Mouse (Mus musculus) midbrain, postnatal 0 days (tissue): ENCODE results near the gene Kpnb1. TPM values are rescaled to one million over a fixed set of nuclear protein-coding genes. Genes with fewer than 3 reads are reported as not detected.

Experiments
- ATAC-seq: fragments of 200-750 bp; cut with Nextera tagmentation; 2 replicates; pipeline ENCODE4 v1.8.0; 2017; ENCODE audit warnings: moderate number of reproducible peaks, mild to moderate bottlenecking, moderate TSS enrichment, moderate library complexity; ENCODE audit not compliant: low FRiP score
- DNase-seq: peaks from one replicate; pipeline ENCODE4 v3.0.0-alpha.2; 2015; ENCODE audit warnings: low spot score
- H3K27ac ChIP-seq: fragments of 300-500 bp; sonication (generic); 2 replicates; pipeline ENCODE4 v1.5.1; 2014; ENCODE audit warnings: low read depth, mild to moderate bottlenecking, low read length, mixed read lengths
- H3K27me3 ChIP-seq: fragments of 300-500 bp; sonication (generic); 2 replicates; pipeline ENCODE4 v1.6.1; 2014; ENCODE audit warnings: low read length, control low read depth, mixed read lengths; ENCODE audit not compliant: insufficient read depth
- H3K36me3 ChIP-seq: fragments of 300-500 bp; sonication (generic); 2 replicates; pipeline ENCODE4 v1.6.1; 2014; ENCODE audit warnings: low read length, control low read depth, mixed read lengths; ENCODE audit not compliant: insufficient read depth
- H3K4me1 ChIP-seq: fragments of 300-500 bp; sonication (generic); 2 replicates; pipeline ENCODE4 v1.6.1; 2014; ENCODE audit warnings: mild to moderate bottlenecking, control low read depth, antibody characterized with exemption, low read length, mixed read lengths; ENCODE audit not compliant: insufficient read depth
- H3K4me2 ChIP-seq: fragments of 300-500 bp; sonication (generic); 2 replicates; pipeline ENCODE4 v1.6.1; 2014; ENCODE audit warnings: low read depth, mild to moderate bottlenecking, low read length, mixed read lengths; ENCODE audit not compliant: poor library complexity, severe bottlenecking
- H3K4me3 ChIP-seq: fragments of 300-500 bp; sonication (generic); 2 replicates; pipeline ENCODE4 v1.5.1; 2014; ENCODE audit warnings: low read depth, mild to moderate bottlenecking, low read length, moderate library complexity
- H3K9ac ChIP-seq: fragments of 300-500 bp; sonication (generic); replicated peaks from 2 replicates; pipeline ENCODE4 v1.6.1; 2014; ENCODE audit warnings: mild to moderate bottlenecking, low read length, moderate library complexity, mixed read lengths; ENCODE audit not compliant: poor library complexity, severe bottlenecking
- H3K9me3 ChIP-seq: fragments of 300-500 bp; sonication (generic); 2 replicates; pipeline ENCODE4 v1.6.1; 2016; ENCODE audit warnings: low read length, control low read depth
- CTCF ChIP-seq: IDR thresholded peaks from 2 replicates; pipeline ENCODE4 v1.5.1; 2016; ENCODE audit warnings: antibody characterized with exemption, mild to moderate bottlenecking
- WGBS: fragments of 180-500 bp; shearing (Covaris S2); extraction: QIAGEN DNeasy Blood & Tissue Kit; methylation state at CpG from one replicate; pipeline ENCODE4 v1.1.7; 2014; 5-methylcytosine and 5-hydroxymethylcytosine counted together
- polyA plus RNA-seq: library from polyadenylated mRNA; unstranded; fragments of >200 nt; fragmentation: Nextera tagmentation; extraction: Ambion mirVana; gene quantifications from 2 replicates; pipeline ENCODE4 v1.2.1, GENCODE M21; 2015
- total RNA-seq: library from RNA; depleted of rRNA; stranded (reverse); fragments of >200 nt; gene quantifications from 2 replicates; pipeline ENCODE4 v1.2.3, GENCODE M21; 2014

The Kpnb1 gene
- total and polyA plus RNA-seq, 2 experiments from 2014 or later: 25.0 to 104 TPM

DNA sequence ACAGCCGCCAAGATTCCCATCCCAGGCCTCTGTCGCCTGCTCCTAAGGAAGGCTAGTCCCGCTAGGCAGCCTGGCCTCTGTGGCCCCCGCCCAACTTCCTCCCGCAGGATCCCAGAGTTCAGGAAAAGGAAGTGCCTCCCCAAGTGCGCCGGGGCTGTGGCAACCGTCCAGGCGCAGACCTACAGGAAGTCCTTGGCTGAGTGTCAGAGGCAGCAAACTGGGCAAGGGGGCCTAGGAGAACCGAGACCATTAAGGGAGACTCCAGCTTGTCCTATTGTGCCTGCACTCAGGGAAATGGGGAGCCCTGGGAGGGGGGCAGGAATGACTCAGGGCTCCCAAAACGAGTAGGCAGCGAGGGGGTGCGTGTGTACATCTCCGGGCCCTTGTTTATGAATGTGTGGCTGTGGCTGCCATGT, 37.7 kb downstream of the Kpnb1 start:
- Histone ChIP-seq H3K4me2 (peak overlapping the region; percentile 75), H3K36me3 (peaks cover 27% of the 10 kb centered on the region), H3K4me1 (peaks cover 15% of the 10 kb centered on the region), H3K4me3 (peak overlapping the region; percentile 82), H3K27ac (peak overlapping the region; percentile 87), H3K27me3 (no peaks in the 10 kb centered on the region), H3K9me3 (no peaks in the 10 kb centered on the region), H3K9ac (peak overlapping the region; percentile 62)
- ATAC-seq: no peak; the same call in 1 of the 2 replicates
- no peak for TF ChIP-seq CTCF
- WGBS: 3% methylated on average over 14 of the region's 14 CpGs
- peak; percentile 64 for DNase-seq

DNA sequence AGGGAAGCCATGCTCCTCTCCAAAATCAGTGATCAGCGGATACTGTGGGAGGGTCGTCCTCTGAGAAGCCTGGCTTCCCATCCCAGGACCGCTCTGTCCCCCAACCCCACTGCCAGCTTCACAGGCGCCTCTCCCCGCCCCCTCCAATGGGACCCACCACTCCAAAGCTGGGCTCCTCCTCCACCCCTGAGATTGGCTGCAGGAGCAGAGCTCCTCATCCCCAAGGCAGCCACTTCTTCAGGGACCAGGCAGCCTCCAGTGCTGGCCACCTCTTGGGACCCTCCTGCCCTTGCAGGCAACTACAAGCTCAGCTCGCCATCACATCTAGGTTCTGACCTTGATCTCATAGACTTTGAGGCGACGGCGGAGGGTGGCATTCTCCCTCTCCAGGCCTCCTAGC, 38.7 kb downstream of the Kpnb1 start:
- Histone ChIP-seq H3K9me3 (no peaks in the 10 kb centered on the region), H3K27me3 (no peaks in the 10 kb centered on the region), H3K9ac (0 out of 2 replicates have a peak overlapping the region, but pooled peaks have one; percentile 19), H3K4me2 (peak overlapping the region; percentile 75; the same call in 1 of the 2 replicates), H3K4me1 (peaks cover 15% of the 10 kb centered on the region), H3K4me3 (no peak overlapping the region), H3K27ac (no peak overlapping the region), H3K36me3 (peaks cover 32% of the 10 kb centered on the region)
- WGBS: 37% methylated on average over 9 of the region's 9 CpGs
- ATAC-seq (no peak), DNase-seq (no peak)
- no peak for TF ChIP-seq CTCF

DNA sequence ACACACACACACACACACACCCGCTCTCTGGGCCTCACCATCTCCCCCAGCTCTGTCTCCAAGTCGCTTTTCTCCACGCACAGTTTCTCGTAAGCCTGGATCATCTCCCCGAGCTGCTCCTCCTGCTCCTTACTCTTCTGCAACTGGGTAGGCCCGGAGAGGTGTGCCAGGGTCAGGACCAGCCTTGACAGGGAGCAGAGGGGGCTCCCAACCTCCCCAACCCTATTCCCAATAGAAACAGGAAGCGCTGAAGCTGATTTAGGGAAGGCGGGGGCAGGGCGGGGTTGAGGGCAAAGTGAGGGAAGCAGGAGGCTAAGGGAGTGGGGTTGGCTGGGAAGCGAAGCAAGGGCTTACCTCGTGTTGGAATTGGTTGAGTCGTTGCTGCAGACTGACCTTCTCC, 39.1 kb downstream of the Kpnb1 start:
- peak overlapping the region; percentile 75; the same call in 1 of the 2 replicates for H3K4me2 ChIP-seq
- DNase-seq: no peak
- peaks cover 15% of the 10 kb centered on the region for H3K4me1 ChIP-seq
- H3K27me3 ChIP-seq: no peaks in the 10 kb centered on the region
- no peaks in the 10 kb centered on the region for H3K9me3 ChIP-seq
- no peak for ATAC-seq
- H3K4me3 ChIP-seq: no peak overlapping the region
- H3K36me3 ChIP-seq: peaks cover 37% of the 10 kb centered on the region
- TF ChIP-seq CTCF: no peak
- WGBS: 41% methylated on average over 12 of the region's 12 CpGs
- H3K9ac ChIP-seq: no peak overlapping the region
- no peak overlapping the region for H3K27ac ChIP-seq

DNA sequence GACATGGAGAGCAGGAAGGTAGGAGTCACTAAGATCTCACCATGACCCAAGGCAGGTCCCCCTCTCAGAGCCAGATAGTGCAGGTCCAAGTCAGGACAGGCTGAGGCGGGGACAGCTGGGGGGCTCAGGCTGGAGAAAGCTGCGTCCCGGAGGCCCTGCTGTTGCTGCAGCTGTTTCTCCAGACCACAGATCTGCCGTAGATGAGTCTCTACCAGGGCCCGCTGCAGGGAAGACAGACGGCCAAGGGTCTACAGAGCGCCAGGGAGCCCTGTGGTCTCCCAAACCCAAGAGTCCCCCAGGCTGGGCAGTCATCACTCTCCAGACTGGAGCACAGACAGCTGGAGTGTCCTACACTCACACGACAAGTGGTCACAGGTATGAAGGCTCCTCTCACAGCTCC, 40.3 kb downstream of the Kpnb1 start:
- H3K4me1 ChIP-seq: peaks cover 9% of the 10 kb centered on the region
- no peak for TF ChIP-seq CTCF
- no peaks in the 10 kb centered on the region; the same call in 1 of the 2 replicates for H3K27me3 ChIP-seq
- H3K9ac ChIP-seq: no peak overlapping the region
- DNase-seq (no peak), ATAC-seq (no peak)
- peaks cover 42% of the 10 kb centered on the region for H3K36me3 ChIP-seq
- WGBS: 86% methylated on average over 8 of the region's 8 CpGs
- H3K4me2 ChIP-seq: no peak overlapping the region
- no peak overlapping the region for H3K27ac ChIP-seq
- H3K9me3 ChIP-seq: no peaks in the 10 kb centered on the region
- no peak overlapping the region for H3K4me3 ChIP-seq

DNA sequence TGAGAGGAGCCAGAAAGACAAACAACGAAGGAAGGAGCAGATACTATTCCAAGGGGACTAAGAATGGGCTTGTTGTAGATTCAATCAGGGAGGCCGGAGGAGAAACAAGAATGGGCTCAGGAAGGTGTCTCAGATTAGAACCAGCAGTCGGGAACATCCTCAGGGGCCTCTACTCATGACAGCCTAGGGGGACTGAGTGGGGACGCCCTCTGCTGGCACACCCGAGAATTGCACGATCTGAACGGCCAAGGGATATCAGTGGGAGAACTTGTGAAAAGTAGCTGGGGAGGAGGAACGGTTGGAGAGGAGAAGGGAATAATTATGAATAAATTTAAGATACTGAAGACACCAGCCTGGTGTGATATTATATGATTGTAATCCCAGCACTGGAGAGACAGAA, 41.0 kb downstream of the Kpnb1 start:
- H3K36me3 ChIP-seq: peaks cover 46% of the 10 kb centered on the region
- H3K4me3 ChIP-seq: no peak overlapping the region
- WGBS: 8% methylated on average over 8 of the region's 8 CpGs
- peak; percentile 90 for TF ChIP-seq CTCF
- H3K27ac ChIP-seq: no peak overlapping the region
- DNase-seq (peak; percentile 69), ATAC-seq (no peak)
- no peak overlapping the region for H3K4me2 ChIP-seq
- H3K9ac ChIP-seq: no peak overlapping the region
- H3K4me1 ChIP-seq: peaks cover 4% of the 10 kb centered on the region; the same call in 1 of the 2 replicates
- H3K9me3 ChIP-seq: no peaks in the 10 kb centered on the region
- H3K27me3 ChIP-seq: no peaks in the 10 kb centered on the region; the same call in 1 of the 2 replicates

DNA sequence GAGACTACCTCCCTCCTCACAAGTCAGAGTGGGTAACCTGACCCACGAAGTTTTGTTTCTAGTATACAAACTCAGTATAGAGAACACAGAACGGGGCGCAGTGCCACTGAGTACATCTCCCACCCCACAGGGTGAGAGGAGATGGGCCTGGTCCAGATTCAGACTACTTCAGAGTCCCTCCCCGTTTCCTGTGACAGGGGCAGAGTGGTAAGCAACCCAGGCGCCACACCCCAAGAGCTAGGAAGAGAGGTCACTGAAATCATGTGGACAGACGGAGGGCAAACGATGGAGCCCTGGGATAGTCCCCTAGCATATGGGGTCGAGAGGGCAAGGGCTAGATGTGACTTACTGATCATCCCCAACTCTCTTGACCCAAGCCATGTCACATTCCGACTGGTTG, 41.7 kb downstream of the Kpnb1 start:
- ATAC-seq (no peak), DNase-seq (no peak)
- Histone ChIP-seq H3K27ac (no peak overlapping the region), H3K4me1 (peaks cover 4% of the 10 kb centered on the region; the same call in 1 of the 2 replicates), H3K36me3 (peaks cover 46% of the 10 kb centered on the region), H3K4me2 (no peak overlapping the region), H3K27me3 (no peaks in the 10 kb centered on the region; the same call in 1 of the 2 replicates), H3K4me3 (no peak overlapping the region), H3K9ac (no peak overlapping the region), H3K9me3 (no peaks in the 10 kb centered on the region)
- WGBS: 82% methylated on average over 9 of the region's 9 CpGs
- TF ChIP-seq CTCF: no peak
